20 mouse cellular contexts compared by ENCODE assay signal in the genomic region with DNA sequence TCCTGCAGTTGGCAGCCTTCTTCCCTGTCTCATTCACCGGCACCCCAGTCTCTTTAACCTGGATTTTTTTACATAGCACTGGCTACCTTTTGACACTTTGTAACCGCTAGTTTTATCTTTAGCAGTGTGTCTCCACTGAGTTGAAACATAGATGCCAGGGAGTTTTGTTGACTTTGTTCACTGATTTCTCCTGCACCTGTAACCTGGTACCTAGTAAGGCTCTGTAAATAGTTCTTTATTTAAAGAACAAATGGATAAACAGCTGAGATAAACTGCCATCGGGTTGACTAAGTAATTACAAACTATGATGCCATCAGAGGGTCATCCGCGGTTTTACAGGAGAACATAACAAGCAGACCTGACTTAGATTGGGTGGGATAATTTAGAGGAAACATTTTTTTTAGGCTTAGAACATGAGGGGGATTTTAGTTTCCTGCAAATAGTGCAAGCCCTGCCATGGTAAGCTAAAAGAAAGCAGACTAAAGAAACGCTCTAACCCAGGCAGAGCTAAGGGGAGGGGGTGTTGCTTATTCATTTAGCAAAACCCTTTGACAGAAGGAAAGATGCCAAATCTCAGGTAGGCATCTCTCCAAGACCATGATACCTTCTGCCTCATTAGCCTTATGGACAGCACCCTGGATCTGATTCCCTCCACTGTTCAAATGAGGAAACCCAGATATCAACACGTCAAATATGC.
DNase-seq lines count a peak whose midpoint lies in the region; ATAC-seq and TF ChIP-seq lines count a peak whose summit lies in the region.
"Had no signal": no experiment of that assay in that cellular context is flagged by ENCODE, and none has a peak within 500 bp of the region (broad histone marks: within the 10 kb centered on the region; RNA-seq: fewer than 3 reads in every experiment).

No protein-coding gene starts in this region.

- H3K27ac ChIP-seq in left cerebral cortex, adult 2 months: peak overlapping the region; percentile 61
- H3K27ac ChIP-seq in neural tube, embryonic 15.5 days (replicated peaks): no peak overlapping the region
- H3K27ac ChIP-seq in forebrain, embryonic 14.5 days (ENCODE audit: low read depth, low read length): no peak overlapping the region
- H3K27ac ChIP-seq: embryonic facial prominence, embryonic 12.5 days; embryonic facial prominence, embryonic 15.5 days; forebrain, embryonic 15.5 days; heart, adult 2 months; hindbrain, embryonic 12.5 days; hindbrain, embryonic 15.5 days had no signal

- peak; percentile 22 for DNase-seq in cerebellum, adult 8-10 months
- no peak for DNase-seq in cerebellum, adult 11-12 months
- no peak for DNase-seq in left cerebral cortex, adult 2 months (ENCODE audit: extremely low spot score in 1 of 2, low spot score in 2 of 2)
- DNase-seq in left cerebral cortex, postnatal 10 days (ENCODE audit: extremely low spot score in 1 of 2, low spot score in 2 of 2): no peak
- DNase-seq in brain, adult 2 months (ENCODE audit: low read depth, low spot score): peak; percentile 69
- peak; percentile 21 for DNase-seq in cerebellum, adult 9-11 months
- no peak for DNase-seq in forebrain, embryonic 14.5 days (ENCODE audit: low spot score)
- DNase-seq: adrenal gland, adult 2 months; adrenal gland, postnatal 14 days; gastrocnemius, postnatal 25 days; heart, adult 2 months had no signal

- no peaks in the 10 kb centered on the region for H3K27me3 ChIP-seq in neural tube, embryonic 15.5 days (replicated peaks)
- no peaks in the 10 kb centered on the region for H3K27me3 ChIP-seq in forebrain, embryonic 14.5 days (replicated peaks; ENCODE audit: control insufficient read depth, insufficient read depth, low read length)
- H3K27me3 ChIP-seq: embryonic facial prominence, embryonic 12.5 days; embryonic facial prominence, embryonic 15.5 days; forebrain, embryonic 15.5 days; hindbrain, embryonic 12.5 days; hindbrain, embryonic 15.5 days had no signal

- 91% methylated on average over 7 of the region's 7 CpGs for WGBS in neural tube, embryonic 15.5 days
- WGBS in forebrain, embryonic 14.5 days: 82% methylated on average over 7 of the region's 7 CpGs

- no peak overlapping the region for H3K4me3 ChIP-seq in left cerebral cortex, adult 2 months
- H3K4me3 ChIP-seq in neural tube, embryonic 15.5 days (replicated peaks): no peak overlapping the region
- H3K4me3 ChIP-seq in forebrain, embryonic 14.5 days (ENCODE audit: low read depth, low read length): no peak overlapping the region
- H3K4me3 ChIP-seq: embryonic facial prominence, embryonic 12.5 days; embryonic facial prominence, embryonic 15.5 days; forebrain, embryonic 15.5 days; heart, adult 2 months; hindbrain, embryonic 12.5 days; hindbrain, embryonic 15.5 days had no signal

- no peaks in the 10 kb centered on the region for H3K4me1 ChIP-seq in neural tube, embryonic 15.5 days
- H3K4me1 ChIP-seq in forebrain, embryonic 14.5 days (ENCODE audit: control insufficient read depth, insufficient read depth, low read length): no peaks in the 10 kb centered on the region
- H3K4me1 ChIP-seq: hindbrain, embryonic 12.5 days; hindbrain, embryonic 15.5 days had no signal

- no peak overlapping the region for H3K4me2 ChIP-seq in neural tube, embryonic 15.5 days
- H3K4me2 ChIP-seq in forebrain, embryonic 14.5 days (ENCODE audit: low read length): no peak overlapping the region
- H3K4me2 ChIP-seq: embryonic facial prominence, embryonic 12.5 days; embryonic facial prominence, embryonic 15.5 days; forebrain, embryonic 15.5 days; heart, embryonic 11.5 days; hindbrain, embryonic 12.5 days; hindbrain, embryonic 15.5 days had no signal

- no peak for ATAC-seq in neural tube, embryonic 15.5 days (ENCODE audit: low FRiP score)
- ATAC-seq in forebrain, embryonic 14.5 days: no peak
- ATAC-seq: CD4-positive, CD25-positive, alpha-beta regulatory T cell, adult 4 months; forebrain, embryonic 15.5 days; intestine, postnatal 0 days had no signal

- TF ChIP-seq CTCF in left cerebral cortex, adult 2 months (IDR thresholded peaks at IDR 0.05): no peak

- H3K36me3 ChIP-seq in neural tube, embryonic 15.5 days: no peaks in the 10 kb centered on the region
- H3K36me3 ChIP-seq in forebrain, embryonic 14.5 days (ENCODE audit: control insufficient read depth, insufficient read depth, low read length): no peaks in the 10 kb centered on the region
- H3K36me3 ChIP-seq: embryonic facial prominence, embryonic 12.5 days; embryonic facial prominence, embryonic 15.5 days; forebrain, embryonic 15.5 days; hindbrain, embryonic 12.5 days; hindbrain, embryonic 15.5 days had no signal

- no peaks in the 10 kb centered on the region for H3K9me3 ChIP-seq in neural tube, embryonic 15.5 days (replicated peaks)
- H3K9me3 ChIP-seq in forebrain, embryonic 14.5 days (replicated peaks; ENCODE audit: control insufficient read depth, low read length): no peaks in the 10 kb centered on the region
- H3K9me3 ChIP-seq: embryonic facial prominence, embryonic 12.5 days; embryonic facial prominence, embryonic 15.5 days; forebrain, embryonic 15.5 days; hindbrain, embryonic 12.5 days; hindbrain, embryonic 15.5 days had no signal

- intact Hi-C loops in left cerebral cortex, adult 2 months (cut with DNase I): loop anchor here (5.0 to 10.0 kb wide), 2 partner anchors 125 to 148 kb away; no protein-coding TSS in a partner anchor
- intact Hi-C loops in left cerebral cortex, postnatal 10 days (cut with DNase I): loop anchor here (5.0 kb wide), 1 partner anchor 93 kb away; the partner anchor contains the start of gene Cacng3

- H3K9ac ChIP-seq in neural tube, embryonic 15.5 days (replicated peaks): no peak overlapping the region
- no peak overlapping the region for H3K9ac ChIP-seq in forebrain, embryonic 14.5 days (ENCODE audit: low read length)
- H3K9ac ChIP-seq: embryonic facial prominence, embryonic 12.5 days; embryonic facial prominence, embryonic 15.5 days; forebrain, embryonic 15.5 days; hindbrain, embryonic 12.5 days; hindbrain, embryonic 15.5 days had no signal

Comparison
In these comparisons a context has a peak if more than half of its experiments do, and no peak if none do; other contexts are left out.
1. DNase-seq: peak in cerebellum, adult 8-10 months (single experiment), brain, adult 2 months (single experiment) and cerebellum, adult 9-11 months (single experiment); none in cerebellum, adult 11-12 months (single experiment), left cerebral cortex, adult 2 months (0 of 2), left cerebral cortex, postnatal 10 days (0 of 2) and forebrain, embryonic 14.5 days (single experiment).